Mouse (Mus musculus): ENCODE results near the gene Tango6.

Gene Tango6

DNA sequence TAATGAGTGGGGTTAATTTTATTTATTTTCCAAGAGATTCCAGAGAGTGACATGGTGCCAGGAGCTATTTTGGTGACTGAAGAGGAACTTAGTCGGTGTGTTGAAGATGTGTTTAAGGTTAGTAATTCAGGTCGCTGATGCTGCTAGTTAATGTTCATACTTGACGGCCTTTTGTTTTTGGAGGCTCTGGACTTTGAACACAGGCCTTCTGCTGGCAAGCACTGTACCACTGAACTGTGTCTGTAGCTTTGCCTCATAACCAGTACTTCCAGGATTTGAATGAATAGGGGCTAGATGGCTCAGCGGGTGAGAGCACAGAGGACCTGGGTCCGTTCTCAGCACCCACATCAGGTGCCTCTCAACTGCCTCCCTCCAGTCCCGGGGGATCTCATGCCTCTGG, 17.3 kb downstream of the Tango6 start:
- no peak for DNase-seq (ENCODE audit: low spot score in 2 of 2)

DNA sequence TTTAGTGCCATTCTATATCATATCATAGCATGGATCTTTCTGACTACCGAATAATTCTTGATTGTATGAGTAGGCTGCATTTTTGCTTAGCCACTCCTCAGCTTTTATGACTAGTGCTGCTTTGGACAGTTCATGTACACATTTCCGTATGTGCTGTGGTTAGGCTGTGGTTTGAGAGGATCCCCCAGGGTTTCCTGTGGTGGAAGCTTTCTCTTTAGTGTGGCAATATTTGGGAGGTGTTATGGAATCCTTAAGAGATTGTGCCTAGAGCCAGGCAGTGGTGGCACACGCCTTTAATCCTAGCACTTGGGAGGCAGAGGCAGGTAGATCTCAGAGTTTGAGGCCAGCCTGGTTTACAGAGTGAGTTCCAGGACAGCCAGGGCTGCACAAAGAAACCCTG, 18.5 kb downstream of the Tango6 start:
- no peak for DNase-seq (ENCODE audit: low spot score in 2 of 2)

DNA sequence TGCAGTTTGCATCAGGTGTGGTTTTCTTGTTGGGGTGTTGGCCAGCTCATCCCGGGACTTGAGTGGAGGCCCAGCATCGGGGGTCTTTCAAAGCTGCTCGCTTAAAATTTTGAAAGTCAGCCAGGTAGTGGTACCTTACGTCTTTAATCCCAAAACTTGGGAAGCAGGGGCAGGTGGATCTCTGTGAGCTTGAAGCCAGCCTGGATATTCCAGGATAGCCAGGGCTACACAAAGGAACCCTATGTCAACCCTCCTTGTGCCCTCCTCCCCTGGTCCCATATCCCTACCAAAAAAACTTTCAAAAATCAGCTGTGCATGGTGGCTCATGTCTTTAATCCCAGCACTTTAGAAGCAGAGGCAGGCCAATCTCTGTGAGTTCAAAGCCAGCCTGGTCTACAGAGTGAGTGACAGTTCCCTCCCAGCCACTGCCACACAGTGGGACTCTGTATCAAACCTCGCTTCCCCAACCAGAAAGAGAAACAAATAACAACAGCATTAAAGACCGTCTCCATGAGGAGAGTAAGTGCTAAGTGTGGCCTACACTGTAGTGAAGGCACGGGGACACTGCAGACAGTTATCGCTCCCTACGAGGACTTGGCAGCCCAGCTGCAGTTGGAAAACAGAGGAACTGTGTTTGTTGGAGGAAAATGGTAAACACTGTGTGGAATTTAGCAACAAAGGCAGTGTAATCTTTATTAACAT, 21.5 kb downstream of the Tango6 start:
- DNase-seq (ENCODE audit: low spot score in 2 of 2), result no peak

DNA sequence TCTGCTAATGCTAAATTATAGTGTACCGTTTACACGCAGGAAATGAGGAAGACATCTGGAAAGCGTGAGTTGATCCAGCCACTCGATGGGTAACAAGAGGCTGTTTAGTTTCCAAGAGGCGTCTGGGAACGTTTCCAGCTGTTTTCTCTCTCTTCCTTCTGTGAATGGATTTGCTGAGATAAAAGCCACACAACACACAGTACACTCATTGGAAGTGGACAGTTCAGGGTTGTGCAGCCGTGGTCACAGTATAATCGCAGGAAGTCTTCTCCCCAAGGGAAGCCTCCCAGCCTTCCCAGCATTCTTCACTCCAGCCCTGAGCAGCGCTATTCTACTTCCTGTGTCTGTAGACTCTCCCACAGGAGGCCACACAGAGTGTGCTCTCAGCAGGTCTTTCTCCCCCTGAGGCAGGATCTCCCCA, 22.0 kb downstream of the Tango6 start:
- no peak for DNase-seq (ENCODE audit: low spot score in 2 of 2)

DNA sequence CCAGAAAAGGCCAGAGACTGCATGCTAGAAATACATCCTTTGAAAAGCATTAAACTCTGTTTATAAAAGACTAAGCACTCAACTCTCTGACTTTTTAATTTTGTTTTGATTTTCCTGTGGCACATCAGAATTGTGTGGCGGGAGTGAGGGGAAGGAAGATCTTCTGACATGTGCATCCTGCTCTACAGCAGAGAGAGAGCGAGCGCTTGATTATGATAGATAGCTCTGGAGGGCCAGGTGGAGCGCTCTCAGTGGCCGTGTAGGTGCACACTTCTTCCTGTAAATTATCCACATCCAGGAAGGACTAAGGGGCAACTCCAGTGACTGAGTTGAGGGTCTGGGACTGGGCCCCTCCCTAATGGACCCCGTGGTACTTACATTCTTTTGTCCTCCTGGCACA, 23.3 kb downstream of the Tango6 start:
- DNase-seq (ENCODE audit: low spot score in 2 of 2), result no peak

DNA sequence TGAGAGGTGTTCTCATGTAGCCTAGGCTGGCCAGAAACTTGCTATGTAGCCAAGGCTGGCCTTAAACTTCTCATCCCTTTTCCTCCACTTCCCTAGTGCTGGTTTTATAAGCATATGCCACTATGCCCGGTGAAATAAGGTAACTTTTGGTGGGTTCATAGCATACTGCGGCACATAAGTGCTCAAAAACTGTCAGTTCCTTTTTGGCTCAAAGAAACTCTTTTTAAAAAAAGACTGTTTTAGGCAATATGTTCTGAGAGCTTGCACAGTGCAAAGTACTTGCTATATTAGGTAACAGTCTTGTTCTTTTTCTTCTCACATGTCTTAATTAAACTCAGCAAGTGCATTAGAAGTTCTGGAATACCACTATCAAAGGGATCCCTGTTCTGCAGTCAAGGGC, 27.1 kb downstream of the Tango6 start:
- no peak for DNase-seq (ENCODE audit: low spot score in 2 of 2)

DNA sequence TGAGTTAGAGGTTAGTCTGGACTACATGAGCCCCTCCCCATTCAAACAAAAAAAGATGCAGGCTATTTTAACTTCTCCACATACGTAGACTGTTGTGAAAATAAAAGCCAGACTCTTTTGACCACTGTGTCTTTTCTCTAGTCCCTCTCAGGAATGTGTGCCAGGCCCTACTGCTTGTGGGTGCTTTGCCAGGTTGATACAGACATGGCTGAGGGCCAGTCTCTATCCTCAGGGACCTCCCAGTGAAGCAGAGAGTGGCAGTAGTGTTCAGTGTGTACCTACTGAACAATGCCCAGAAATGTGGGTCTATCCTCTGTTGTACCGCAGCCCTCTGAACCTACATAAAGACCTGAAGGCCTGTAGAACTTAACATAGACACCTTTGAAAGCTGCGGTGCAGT, 29.6 kb downstream of the Tango6 start:
- no peak for DNase-seq (ENCODE audit: low spot score in 2 of 2)

DNA sequence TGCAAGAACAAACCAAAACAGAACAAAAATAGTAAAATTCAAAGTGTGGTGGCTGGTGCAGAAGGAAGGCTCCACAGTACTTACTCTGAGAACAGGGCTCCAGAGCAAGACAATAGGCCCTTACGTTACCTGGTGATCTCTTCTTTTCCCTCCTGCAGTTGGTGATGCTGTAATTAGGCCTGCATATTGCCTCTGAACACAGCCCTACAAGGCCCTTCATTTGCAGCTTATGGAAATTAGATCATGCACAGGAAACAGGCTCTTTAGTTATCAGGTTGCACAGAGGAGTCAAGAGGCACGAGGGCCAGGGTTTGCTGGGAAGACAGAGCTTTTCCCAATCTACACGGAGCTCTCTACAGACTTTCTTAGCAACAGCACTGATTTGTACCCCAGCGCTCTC, 31.4 kb downstream of the Tango6 start:
- DNase-seq (ENCODE audit: low spot score in 2 of 2), result no peak

DNA sequence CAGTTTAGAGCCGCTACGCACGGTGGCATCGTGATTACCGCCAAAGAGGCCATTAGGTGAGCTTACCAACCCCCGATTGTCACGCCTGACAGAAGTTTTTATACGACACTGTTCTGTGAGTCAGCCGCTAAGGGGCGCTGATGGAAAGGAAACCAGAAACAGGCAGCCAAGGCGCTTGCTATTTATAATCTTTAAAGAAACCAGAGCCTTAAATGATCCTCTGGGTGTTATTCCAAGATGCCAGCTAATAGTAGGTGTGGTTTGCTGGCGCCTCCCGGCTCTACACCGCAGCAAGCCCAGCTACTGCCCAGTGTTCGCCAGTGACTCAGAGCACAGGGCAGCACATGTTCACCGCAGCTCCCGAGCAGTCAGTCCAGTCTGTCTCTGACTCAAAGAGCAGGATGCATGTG, 35.2 kb downstream of the Tango6 start:
- peak; percentile 68 to 76 for DNase-seq (ENCODE audit: low spot score in 2 of 2)

DNA sequence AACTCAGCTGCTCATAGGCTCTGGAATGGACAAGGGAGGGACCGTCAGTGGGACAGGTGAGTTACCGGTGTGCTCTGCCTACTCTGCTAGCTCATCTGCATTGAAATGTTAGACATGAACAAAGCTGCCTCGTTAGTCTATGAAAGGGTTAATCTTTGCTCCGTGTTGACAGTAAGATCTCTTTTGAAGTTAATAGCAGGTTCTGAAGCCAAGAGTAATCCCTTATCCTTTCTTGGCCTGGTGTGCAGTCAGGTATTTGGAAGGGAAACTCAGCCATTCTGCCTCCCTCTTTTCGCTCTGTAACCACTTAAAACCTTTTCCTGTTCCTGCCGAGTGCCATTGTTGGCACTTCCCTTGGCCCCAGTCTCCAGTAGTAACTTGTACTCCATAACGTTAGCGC, 38.1 kb downstream of the Tango6 start:
- no peak for DNase-seq (ENCODE audit: low spot score in 2 of 2)

DNA sequence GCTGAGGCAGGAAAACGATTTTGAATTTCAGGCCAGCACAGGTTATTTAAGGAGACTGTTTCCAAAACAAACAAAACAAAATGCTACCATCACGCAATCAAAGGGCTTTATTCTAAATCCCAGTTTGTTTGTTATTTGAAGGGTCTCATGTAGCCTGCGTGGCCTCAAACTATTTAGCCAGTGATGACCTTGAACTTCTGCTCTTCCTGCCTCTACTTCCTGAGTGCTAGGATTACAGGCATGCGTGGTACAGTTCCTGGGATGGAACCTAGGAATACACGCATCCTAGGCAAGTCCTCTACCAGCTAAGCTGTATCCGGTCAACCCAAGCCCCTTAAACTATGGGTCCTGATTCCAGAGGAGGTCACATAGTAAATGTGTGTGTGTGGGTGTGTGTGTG, 39.6 kb downstream of the Tango6 start:
- DNase-seq (ENCODE audit: low spot score in 2 of 2), result no peak

DNA sequence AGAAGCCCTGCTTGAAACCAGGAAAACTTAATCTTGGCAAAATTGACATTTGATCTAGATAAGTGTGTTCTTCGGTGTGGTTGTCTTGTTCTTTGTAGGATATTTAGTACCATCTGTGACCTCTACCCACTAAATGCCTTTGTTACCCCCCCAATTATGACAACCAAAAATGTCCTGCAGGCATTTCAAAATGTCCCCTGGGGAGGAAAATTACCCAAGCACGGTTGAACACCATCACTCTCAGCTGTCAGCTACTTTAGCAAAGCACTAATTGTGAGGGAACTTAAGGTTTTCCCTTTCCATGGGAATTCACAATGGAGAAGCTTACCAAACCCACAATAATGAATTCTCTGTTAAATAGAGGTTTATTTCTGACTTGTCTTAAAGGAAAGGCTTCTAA, 41.1 kb downstream of the Tango6 start:
- DNase-seq (ENCODE audit: low spot score in 2 of 2), result no peak

DNA sequence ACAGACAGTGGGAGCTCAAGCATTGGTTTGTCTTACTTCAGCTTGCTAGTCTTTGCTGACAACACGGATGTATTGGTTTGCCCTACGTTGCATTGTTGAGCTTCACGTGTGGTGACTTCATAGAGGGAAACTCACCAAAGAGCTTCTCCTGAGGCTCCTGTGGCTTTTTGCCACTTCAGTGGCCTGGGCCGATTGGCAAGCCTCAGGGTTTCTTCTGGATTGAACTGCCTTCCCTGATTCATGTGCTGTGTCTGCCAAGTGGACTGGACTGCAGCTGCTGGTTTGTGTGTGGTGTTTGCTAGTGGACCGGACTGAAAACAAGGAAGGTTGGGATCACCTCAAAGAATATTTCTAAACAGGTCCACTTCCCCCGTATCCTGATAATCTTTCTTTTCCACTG, 43.7 kb downstream of the Tango6 start:
- no peak for DNase-seq (ENCODE audit: low spot score in 2 of 2)

DNA sequence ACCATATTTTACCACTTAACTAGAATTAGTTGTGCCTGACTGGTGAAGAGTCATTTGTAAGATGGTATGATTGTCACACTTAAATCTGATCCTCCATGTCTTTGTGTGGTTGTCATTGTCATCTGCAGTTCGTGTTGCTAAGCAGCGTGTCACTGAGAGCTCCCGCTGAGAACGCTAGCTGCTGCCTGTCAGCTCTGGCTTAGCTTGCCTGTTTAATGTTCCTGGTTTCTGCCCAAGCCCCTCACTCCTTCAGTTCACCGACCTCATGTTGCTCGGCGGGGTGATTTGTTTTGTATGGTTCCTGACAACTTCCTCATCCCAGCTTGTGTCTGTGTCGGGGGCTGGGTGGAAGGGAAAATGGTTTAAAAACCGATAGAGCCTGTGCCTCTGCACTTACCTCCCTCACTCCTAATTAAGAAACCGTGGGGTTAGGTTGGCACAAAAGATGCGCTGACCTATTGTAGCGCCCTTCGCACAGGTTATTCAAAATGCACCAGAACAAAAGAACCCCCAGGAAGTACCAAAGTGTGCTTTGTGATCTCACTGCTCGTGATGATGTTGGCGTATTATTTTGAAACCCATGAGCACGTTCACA, 44.5 kb downstream of the Tango6 start:
- DNase-seq (ENCODE audit: low spot score in 2 of 2), result no peak

DNA sequence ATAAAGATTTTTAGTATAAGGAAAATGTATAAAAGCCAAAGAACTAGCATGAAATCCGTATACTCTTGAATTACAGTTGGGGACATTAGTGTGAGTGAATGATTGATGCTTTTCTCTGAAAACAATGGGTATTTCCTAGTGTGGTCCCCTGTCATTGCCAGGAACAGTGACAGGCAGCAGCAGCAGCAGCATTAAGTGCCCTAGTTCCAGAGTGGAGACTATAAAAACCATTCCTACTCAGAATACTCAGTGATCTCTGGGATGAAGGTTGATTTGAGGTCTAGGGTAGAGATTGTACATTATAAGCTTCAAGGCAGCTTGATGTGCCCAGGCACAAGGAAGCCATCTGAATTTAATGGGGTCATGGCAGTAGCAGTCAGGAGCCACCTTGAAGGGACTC, 45.0 kb downstream of the Tango6 start:
- no peak for DNase-seq (ENCODE audit: low spot score in 2 of 2)

DNA sequence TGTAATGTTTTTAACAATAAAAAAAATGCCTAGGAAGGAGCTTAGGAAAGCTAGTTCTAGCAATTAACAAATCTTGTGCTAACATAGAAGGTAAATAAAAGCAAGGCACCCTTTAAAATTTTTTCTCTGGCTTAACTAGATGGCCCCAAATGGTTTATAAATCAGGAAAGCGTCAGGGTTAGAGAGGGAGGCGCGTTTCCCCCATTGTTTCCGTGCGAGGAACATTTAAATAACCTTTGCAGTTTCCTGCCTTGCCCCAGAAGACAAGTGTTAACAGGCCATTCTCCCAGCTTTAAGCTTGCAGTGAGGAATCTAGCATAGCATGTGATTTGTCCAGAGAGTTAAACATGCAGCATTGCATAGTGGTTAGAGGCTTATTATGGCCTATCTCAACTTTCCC, 50.1 kb downstream of the Tango6 start:
- no peak for DNase-seq (ENCODE audit: low spot score in 2 of 2)

DNA sequence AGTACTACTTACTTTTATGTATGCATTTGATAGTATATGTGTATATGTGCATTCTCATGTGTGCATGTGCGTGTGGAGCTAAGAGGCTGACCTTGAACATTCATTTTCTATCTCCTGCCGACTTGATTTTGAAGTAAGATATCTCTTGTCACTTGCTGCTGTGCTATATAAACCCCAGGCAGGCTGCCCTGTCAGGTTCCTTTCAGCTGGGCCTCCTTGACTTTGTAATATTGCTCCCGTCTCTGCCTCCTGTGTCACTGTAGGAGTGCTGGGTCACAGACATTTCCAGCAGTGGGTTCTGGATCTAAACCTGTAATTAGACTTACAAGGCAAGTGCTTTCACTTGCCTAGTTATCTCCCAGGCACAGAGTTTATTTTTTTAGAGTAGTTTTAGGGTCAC, 50.8 kb downstream of the Tango6 start:
- DNase-seq (ENCODE audit: low spot score in 2 of 2), result no peak

DNA sequence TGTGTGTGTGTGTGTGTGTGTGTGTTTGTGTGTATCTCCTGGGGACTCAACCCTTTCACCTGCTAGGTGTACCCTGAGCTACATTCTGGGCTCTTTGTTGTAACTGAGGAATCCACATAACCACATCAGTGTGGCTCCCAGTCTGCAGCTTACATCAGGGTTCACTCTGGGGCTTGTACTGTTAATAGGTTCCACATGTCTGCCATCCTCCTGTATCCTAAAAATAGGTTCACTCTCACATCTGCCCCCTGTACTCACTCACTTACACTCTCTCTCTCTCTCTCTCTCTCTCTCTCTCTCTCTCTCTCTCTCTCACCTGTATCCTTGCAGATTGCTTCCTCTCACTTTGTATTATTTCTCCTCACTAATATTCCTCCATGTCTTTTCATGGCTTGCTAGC, 51.4 kb downstream of the Tango6 start:
- DNase-seq (ENCODE audit: low spot score in 2 of 2), result no peak

DNA sequence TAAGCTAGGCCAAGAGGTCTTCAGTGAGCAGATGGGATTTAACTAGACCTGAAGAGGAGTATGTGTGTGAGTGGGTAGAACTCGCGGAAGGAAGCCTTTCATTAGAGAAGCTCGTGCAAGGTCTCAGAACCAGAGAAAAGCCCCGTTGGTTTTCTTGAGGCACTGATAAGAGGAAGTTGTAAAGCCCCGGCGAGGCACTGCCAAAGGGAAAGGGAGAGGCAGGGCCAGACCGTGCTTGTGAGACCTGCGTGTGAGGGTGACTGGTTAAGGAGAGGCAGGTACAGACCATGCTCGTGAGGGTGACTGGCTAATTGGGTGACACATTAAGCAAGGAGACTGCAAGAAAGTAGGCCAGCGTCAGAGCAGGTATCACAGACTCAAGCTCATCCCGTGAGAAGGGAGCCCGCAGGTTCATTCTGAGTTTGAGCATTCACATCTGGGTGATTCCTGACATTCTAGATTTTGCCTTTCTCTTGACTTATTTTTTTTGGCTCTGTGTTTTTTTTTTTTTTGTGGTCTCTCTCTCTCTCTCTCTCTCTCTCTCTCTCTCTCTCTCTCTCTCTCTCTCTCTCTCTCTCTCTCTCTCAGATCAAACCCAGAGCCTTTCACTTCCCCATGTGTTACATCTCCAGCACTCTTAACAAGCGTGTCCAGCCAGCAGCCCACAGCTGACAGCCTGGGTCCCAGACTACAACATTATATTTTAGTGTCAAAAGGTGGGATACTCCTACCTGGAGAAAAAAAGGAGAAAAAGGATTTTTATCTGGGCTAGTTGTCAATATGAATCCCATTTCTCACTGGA, 54.2 kb downstream of the Tango6 start:
- DNase-seq (ENCODE audit: low spot score in 2 of 2), result no peak

DNA sequence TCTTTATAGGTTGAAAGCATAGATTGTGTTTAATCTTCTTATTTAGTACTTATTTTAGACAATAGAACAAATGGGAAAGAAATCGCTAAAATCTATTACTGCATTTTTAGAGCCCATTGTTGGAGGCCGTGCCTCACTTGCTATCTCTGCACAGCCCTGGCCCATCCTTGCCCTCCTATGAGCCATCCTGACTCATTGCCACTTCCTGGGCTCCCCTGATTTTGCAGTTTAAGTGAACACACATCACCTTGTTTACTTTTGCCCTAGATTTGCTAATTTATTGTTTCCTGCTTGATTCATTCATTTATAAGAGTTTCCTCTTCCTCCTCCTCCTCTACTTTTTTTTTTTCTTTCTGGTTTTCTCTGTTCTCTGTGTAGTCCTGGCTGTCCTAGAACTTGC, 55.0 kb downstream of the Tango6 start:
- no peak for DNase-seq (ENCODE audit: low spot score in 2 of 2)

DNA sequence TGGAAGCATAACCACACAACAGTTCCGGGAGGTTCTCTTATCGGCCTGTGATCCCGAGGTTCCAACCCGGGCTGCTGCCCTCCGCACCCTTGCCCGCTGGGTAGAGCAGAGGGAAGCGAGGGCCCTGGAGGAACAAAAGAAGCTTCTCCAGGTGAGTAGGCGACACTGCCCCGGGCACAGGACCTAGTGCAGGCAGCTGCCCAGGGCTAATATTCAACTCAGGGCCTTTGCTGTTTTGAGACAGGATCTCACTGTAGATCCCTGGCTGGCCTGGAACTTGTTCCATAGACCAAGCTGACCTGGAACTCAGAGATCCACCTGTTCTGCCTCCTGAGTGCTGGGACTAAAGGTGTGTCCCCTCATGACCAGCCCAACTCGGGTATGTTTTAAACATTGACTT, 59.5 kb downstream of the Tango6 start:
- DNase-seq (ENCODE audit: low spot score in 2 of 2), result no peak

DNA sequence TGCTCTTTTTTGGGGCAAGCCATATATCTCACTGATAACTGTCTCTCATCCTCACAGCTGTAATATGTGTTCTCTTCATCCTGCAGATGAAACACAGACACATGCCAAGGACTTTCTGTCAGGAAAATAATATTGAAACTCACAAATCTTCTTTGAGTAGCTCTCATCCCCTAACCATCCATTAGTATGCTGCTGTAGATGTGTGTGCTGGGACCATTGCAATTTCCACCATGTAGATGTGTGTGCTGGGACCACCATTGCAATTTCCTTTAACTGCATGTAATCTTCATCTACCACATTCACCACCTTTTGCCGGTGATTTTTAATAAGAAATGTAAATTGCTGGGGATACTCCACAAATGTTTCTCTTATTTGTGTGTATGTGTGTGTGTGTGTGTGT, 60.5 kb downstream of the Tango6 start:
- no peak for DNase-seq (ENCODE audit: low spot score in 2 of 2)

DNA sequence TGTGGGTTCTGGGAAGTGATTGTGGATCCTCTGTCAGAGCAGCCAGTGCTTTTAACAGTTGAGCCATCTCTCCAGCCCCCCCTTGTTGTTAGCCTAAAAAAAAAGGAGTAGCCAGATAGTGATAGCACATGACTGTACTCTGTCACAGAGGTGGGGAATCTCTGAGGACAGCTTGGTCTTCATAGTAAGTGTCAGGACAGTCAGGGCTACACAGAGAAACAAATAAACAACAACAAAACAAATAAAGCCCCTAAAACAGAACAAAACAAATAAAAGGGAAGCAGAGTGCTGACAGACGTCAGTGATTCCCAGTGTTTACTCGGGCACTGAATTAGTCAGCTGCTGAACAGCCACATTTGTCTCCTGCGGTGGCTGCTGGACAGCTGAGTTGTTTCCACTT, 70.6 kb downstream of the Tango6 start:
- no peak for DNase-seq (ENCODE audit: low spot score in 2 of 2)
